Mouse (Mus musculus) left cerebral cortex, postnatal 4 days (tissue): Measurements from ENCODE around the gene Rnf2. TPM values are rescaled to one million over a fixed set of nuclear protein-coding genes. Genes with fewer than 3 reads are reported as not detected.
A peak's percentile ranks its signal among the peaks of the same experiment; 100 is the strongest.
"Not testable (repeated sequence)": the region's sequence is repeated elsewhere in the genome, so short reads cannot be mapped to it uniquely, and the experiment has no call there.

ENCODE experiments used
- DNase-seq: peaks from one replicate; pipeline ENCODE4 v3.0.0-alpha.2; 2022
- intact Hi-C: fragments of 180-260 bp; cut with DNase I; formaldehyde crosslinking; loops from one replicate; pipeline ENCODE4 v1.15.1; 2025
- total RNA-seq, 2 experiments: library from RNA; stranded (reverse); gene quantifications; 2 replicates each; pipeline ENCODE4 v1.2.3; 2021

Gene Rnf2
- total RNA-seq, 2 experiments from 2014 or later: 62.9 to 79.5 TPM

DNA sequence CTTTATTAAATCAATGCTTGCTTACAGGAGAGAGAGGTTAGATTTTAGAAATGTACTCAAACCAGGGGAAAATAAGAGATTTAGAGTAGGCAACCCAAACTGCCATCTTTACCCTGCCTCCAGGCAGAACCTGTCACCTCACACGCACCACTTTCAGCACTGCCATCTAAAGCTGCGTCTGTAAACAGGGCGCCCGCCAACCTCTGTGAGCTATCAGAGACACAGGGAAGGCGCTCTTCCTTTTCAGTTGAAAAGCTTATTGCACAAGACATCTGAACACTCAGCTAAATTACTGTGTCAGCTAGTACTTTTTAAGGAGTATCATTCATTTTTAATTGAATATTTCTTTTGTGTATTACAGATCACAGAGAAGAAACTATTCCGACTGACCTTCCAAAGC, 10.9 kb downstream of the Rnf2 start:
- intact Hi-C loops: no loop called here
- DNase-seq: no peak

DNA sequence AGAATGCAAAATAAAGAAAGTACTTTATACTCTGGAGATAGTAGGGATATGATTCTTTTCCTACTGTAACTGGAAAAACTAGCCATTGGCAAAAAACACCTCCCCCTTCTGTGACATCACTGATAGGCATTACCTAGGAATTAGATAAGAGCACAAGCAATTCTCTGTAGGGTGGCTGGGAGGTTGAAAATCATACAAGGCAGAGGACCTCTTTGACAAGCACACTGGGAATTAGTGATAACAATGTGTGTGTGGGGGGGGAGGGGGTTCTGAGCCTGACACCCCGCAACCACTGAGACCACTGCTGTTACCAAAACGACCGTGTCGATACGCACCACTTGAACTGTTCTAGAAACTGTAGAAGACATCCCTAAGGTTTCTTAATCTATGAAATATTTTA, 16.0 kb downstream of the Rnf2 start:
- intact Hi-C loops: loop anchor here (5.0 kb wide), 1 partner anchor 223 kb away; no protein-coding TSS in a partner anchor
- DNase-seq: no peak

DNA sequence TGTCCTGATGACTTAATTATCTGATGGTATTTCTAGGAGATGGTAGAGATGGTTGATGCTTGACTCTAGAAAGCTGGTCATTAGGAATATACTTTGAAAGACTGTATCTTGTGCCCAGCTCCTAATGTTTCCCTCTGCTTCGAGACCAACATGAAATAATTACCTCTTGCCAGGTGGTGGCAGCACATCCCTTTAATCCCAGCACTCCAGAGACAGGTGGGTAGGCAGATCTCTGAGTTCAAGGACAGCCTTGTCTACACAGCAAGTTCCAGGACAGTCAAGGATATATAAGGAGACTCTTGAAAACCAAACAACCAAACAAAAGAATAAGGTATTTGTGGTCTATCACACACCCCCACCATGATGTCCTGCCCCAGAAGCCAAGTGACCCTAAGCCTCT, 17.2 kb downstream of the Rnf2 start:
- DNase-seq: no peak
- intact Hi-C loops: loop anchor here (5.0 kb wide), 1 partner anchor 224 kb away; no protein-coding TSS in a partner anchor

DNA sequence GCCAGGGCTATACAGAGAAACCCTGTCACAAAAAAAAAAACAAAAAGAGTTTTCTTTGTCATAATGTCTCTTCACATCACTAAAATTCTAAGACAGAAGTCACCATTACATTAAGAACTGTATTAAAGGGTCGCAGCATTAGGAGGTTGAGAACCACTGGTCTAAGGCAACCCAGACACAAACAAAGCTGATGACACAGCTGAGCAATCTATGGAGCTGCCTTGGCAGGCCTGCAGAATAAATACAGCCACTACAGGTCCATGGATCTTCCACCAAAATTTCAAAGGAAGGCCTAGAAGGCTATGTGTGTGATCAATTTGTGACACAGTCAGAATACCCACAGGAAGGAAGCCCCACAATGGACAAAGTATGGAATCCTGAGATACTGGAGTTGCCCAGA, 18.3 kb downstream of the Rnf2 start:
- DNase-seq: no peak
- intact Hi-C loops: loop anchor here (5.0 kb wide), 1 partner anchor 225 kb away; no protein-coding TSS in a partner anchor

DNA sequence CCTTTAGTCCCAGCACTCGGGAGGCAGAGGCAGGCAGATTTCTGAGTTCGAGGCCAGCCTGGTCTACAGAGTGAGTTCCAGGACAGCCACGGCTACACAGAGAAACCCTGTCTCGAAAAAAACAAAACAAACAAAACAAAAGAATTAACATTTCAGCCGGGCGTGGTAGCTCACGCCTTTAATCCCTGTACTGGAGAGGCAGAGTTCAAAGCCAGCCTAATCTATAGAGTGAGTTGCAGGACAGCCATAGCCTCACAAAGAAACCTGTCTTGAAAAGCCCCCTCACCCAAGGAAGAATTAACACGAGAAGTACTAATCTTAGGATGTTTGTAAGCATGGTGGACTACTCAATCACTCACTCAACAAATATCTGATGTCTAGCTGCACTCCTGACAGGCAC, 28.4 kb downstream of the Rnf2 start:
- DNase-seq, intact Hi-C loops: not testable (repeated sequence)

DNA sequence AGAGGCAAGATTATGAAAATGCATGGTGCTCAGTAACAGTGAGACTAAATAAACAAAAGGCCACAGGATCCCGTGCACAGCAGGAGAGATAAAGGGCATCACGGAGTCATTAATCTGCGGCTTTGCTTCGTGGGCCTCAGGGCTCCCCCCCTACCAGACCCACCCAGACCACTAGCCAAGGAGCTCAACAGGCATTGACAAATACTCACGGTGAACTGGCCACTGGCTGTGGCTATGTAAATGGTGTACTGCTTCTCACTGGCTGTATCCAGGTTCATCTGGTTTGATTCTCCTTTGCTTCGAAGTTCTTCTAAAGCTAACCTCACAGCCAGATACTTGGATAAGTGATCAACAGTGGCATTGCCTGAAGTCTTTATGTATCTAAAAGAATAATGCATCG, 29.3 kb downstream of the Rnf2 start:
- no peak for DNase-seq
- intact Hi-C loops: no loop called here

DNA sequence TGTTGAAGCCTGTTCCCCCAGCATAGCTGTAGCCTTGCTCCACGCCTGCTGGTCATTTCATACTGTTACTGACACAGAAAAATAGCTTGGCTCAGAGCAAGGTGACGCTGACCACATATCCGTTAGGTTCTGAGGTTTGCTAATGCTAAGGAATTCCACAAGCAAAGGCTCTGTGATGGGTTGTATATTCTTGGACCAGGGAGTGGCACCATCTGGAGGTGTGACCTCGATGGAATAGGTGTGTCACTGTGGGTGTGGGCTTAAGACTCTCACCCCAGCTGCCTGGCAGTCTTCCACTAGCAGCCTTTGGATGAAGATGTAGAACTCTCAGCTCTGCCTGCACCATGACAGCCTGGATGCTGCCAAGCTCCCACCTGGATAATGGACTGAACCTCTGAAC, 34.2 kb downstream of the Rnf2 start:
- peak; percentile 7 for DNase-seq
- intact Hi-C loops: no loop called here

DNA sequence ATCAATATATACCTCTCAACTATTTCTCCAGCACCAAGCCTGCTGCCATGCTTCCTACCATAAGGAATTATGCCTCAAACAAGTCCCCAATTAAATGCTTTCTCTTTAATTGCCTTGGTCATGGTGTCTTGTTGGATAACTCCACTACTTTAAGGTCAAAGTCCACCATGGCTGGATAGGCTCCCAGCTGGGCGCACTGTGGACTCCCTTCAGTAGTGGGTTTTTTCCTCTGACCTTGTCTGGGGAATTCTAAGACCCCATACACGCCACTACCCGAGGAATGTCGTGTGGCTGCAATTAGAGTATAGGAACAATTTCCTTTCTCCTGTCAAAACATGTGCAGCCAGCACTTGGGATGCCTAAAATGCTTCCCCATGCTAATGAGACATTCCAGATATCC, 35.8 kb downstream of the Rnf2 start:
- no peak for DNase-seq
- intact Hi-C loops: no loop called here

DNA sequence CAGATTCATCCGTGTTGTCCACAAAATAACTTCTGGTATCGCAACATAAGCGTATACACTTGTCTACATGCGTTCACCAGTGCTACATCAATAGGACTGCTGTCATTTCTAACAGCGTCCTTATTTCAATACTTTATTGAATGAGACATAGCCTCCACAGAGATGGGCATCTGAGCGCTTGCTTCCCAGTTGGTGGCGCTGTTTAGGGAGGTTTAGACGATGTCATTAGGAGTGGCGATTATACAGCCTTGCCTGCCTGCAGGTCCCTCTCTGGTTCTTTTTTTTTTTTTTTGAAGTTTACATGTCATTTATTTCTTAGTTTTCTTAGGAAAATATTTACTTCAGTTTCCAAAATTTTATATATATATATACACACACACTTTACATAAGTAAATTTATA, 39.5 kb downstream of the Rnf2 start:
- peak; percentile 6 for DNase-seq
- intact Hi-C loops: no loop called here

DNA sequence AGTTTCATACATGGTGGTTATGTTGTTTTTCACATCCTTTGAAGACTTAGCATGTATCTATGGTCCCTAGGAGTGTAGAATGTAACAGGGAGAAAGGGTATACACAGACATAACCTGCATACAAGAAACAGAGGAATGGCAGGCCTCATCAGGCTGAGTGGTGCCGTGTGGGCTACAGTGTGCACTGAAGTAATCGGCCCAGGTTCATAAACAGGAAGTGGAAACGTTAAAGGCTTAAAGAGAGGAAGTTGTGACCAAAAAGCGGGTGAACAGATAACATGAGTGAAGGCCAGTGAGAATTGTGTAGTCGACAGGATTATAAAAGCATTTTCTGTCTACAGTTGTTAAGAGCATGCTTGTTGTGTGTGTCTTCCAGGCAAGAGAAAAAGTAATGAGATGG, 43.7 kb downstream of the Rnf2 start:
- DNase-seq: no peak
- intact Hi-C loops: no loop called here

DNA sequence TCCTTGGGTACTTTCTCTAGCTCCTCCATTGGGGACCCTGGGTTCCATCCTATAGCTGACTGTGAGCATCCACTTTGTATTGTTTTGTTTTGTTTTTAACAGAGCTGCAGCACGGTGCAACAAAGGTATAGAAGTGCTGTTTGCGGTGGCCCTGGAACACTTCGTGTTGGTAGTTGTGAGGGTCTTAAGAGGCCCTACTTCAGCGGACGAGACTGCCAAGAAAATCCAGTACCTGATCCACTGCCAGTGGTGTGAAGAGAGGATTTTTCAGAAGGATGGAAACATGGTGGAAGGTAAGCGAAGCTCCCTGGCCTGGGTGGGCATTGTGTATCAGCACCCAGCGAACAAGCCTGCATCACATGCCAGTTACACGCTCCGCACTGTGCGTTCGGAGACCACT, 48.8 kb downstream of the Rnf2 start:
- DNase-seq: no peak

DNA sequence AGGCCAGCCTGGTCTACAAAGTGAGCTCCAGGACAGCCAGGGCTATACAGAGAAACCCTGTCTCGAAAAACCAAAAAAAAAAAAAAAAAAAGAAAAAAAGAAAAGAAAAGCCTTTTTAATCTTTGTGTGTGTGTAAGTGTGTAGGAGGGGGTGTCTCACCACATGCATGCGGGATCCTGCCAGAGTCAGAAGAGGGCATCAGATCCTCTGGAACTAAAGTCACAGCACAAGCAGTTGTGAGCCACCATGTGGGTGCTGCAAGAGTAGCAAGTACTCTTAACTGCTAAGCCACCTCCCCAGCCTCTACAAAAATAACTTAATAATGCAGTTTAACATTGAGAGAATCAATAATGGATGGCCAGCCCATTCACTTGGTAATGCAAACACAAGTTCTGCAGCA, 49.9 kb downstream of the Rnf2 start:
- DNase-seq: no peak
- intact Hi-C loops: no loop called here

More for the DNA sequence above, 48.8 kb downstream of the Rnf2 start:
- intact Hi-C loops: no loop called here

DNA sequence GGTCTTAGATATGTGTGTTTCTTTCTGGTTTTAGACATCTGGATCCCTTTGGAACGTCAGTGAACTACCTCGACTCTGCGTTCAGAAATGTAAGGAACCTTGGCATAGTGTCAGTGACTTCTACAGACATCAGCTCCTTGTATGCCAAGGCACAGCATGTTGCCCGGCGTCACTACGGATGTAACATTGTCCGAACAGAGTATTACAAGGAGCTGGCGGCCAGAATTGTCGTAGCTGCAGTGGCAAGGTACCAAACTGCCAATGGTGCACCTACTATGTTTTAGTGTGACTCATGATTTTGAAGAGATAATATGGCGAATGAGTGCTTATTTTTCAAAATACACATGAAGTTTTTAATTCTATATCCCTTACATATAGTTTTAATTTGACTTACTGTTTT, 50.9 kb downstream of the Rnf2 start:
- intact Hi-C loops: loop anchor here (10.0 kb wide), 1 partner anchor 1015 kb away; no protein-coding TSS in a partner anchor
- DNase-seq: no peak

DNA sequence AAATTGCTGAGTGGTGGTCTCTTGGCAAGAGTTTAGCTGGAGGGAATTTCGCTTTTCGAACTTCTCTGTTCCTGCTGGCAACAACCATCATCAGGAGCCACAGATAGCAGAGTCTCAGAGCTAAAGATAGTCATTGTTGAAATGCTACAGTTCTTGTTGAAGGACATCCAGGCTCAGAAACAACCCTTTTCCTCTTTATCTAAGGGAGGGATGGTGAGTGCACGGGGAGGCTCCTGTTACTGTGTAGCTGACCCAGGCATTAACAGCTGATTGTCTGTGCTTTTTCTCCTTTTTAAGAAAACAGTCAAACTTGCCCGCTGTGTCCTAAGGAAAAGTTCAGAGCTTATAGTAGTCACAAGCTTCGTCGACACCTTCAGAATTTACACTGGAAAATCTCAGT, 65.3 kb downstream of the Rnf2 start:
- intact Hi-C loops: no loop called here
- DNase-seq: no peak

DNA sequence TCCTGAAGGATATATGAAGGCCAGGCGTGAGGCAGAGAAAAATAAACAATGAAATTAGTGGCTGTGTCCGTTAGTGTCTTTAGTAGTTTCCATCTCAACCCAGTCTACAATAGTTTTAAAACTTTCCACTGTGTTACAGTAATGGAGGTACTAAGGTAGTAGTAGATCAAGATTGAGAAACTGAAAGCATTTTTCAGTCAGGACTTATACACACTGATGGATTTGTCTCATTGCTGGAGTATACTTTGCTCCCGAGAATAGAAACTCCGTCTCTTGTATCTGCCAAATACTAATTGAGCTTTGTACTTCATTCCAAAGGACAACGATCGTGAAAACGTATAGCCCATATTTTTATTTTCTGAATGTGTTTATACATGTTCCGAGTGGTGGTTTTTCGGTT, 71.4 kb downstream of the Rnf2 start:
- intact Hi-C loops: loop anchor here (5.0 kb wide), 1 partner anchor 392 kb away; no protein-coding TSS in a partner anchor
- no peak for DNase-seq

DNA sequence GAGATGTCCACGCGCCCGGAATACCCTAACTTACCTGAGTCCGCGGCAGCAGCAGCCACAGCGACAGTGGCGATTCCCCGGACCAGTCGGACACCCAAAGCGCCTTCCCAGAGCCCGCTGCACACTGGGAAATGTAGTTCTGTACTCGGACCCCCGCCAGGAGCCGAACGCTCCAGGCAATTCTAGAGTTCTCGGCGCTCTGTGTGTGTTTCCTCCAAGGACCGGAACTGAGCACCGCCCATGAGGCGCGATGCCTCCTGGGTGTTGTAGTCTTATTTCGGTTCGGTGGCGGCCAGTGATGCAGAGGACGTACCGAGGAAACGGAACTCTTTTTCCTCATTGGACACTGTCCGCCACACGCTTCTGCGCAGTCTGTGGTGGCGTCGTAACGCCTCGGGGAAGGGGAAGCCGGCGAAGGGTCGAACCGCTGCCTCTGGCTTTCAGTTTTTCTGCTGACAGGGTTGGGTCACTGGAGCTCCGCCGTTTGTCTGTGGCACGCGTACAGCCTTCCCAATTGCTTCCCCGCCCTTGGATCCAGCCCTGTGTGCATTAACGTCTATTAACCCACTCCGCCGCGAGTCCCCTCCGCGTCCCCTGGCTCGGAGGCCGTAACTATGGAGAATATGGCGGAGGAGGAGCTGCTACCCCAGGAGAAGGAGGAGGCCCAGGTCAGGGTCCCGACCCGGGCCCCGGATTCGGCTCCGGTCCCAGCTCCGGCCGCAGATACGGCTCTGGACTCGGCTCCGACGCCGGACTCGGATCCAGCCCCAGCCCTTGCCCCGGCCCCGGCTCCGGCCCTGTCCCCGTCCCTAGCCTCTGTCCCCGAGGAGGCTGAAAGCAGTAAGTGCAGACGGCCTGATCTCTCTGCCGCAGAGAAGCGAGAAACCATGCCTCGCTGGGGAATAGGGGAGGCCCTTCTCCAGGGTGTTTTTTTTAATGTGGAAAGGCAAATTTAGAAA, 72.2 kb downstream of the Rnf2 start, which contains the start of the genes Swt1 and Trmt1l:
Swt1 (minus strand) TSS at position 193 of the 959 bp plus-strand sequence.
Trmt1l (plus strand) TSS at position 280 of the 959 bp plus-strand sequence.
- peak; percentile 98 for DNase-seq
- intact Hi-C loops: loop anchor here (5.0 kb wide), 1 partner anchor 391 kb away; no protein-coding TSS in a partner anchor

DNA sequence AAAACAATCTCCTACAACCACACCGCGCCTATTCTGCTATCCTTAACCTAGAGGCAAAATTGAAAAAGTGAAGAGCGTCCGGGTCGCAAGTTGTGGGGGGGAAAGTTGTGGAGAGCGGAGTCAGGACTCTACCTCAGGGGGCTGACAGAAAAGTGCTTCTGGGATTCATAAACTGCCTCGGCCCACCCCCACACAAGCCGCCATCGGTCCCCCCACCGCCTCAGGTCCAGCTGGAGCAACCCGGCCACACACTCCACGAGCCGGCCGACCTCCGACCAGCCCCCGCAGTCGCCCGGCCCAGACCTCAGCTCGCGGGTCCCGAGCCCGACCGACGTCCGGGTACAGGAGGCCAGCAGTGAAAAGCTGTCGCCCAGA, 72.9 kb downstream of the Rnf2 start:
- intact Hi-C loops: loop anchor here (5.0 kb wide), 1 partner anchor 391 kb away; no protein-coding TSS in a partner anchor
- no peak for DNase-seq

DNA sequence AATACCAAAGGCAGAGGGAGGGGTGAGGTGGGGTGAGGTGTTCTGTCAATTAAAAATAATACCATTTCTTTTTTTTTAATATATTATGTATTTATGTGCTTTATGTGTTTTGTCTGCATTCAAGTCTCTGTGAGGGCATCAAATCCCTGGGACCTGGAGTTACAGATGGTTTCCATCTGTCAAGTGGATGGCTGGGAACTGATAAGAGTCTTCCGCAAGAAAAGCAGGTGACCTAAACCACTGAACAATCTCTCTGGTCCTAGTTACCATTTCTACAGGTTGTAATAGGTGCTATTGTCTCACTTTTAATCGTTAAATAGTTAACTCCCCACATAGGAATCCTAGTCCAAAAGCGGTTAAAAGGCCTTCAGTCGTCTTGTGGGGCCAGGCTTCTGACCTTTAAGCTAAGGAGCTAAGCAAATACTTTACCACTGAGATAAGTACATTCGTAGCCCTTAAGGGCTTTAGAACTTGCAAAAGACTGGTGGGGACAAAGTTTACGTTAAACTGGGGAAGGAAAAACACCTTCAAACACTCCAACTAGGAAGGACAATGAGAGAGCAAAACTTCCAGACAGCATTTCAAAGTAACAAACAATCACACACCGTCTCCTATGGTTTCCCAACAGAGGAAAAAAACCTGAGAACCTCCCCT, 73.7 kb downstream of the Rnf2 start:
- no peak for DNase-seq
- intact Hi-C loops: loop anchor here (5.0 kb wide), 1 partner anchor 390 kb away; no protein-coding TSS in a partner anchor

DNA sequence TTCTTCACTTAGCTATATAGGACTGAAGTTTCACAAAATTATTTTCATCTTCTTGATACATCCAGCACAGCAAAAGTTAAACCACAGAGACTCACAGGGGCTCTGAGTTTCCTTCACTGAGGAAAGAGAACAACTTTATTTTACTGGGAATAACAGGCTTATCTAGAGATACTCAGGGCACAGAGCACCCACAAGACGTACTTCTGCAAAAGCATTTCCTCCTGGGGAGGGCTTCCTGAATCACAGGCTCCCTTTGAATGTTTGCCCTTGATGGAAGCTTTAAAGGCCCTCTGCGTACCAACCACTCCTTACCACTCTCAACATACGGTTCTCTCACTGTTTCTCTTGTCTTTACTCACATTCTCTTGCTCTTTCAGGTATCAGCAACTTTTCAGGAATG, 78.6 kb downstream of the Rnf2 start:
- DNase-seq: no peak
- intact Hi-C loops: no loop called here

DNA sequence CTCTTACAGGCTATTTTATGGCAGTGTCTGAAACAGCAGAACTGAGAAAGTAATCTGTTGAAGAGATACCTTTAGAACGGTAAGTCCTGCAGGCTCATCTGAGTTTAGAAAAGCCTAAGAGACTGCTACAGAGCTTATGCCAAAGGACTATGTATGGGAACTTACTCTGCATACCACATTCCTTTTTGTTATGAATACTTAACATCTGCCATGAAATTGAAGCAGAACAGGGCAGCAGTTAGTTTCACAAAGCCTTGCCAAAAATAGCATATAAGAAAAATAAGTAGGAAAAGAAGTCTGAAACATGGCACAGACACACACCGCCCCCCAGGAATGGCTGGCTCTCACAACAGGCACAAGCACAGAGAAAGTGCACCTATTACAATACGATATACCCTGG, 90.9 kb downstream of the Rnf2 start:
- intact Hi-C loops: no loop called here
- DNase-seq: no peak
